Mouse (Mus musculus) G1E (cell line): Measurements from ENCODE around the gene Vps37d. TPM values are rescaled to one million over a fixed set of nuclear protein-coding genes. Genes with fewer than 3 reads are reported as not detected.

Experiments
- ATAC-seq: 2 replicates; pipeline ENCODE4 v1.8.0; 2016; ENCODE audit warnings: mild to moderate bottlenecking; ENCODE audit not compliant: insufficient number of reproducible peaks, poor library complexity, low FRiP score, severe bottlenecking; ENCODE audit errors: extremely low read depth
- DNase-seq: peaks from one replicate; pipeline ENCODE4 v3.0.0; 2012; ENCODE audit warnings: low spot score
- H3K27me3 ChIP-seq: 2 replicates; pipeline ENCODE4 v1.6.1; 2012; ENCODE audit warnings: mild to moderate bottlenecking, low read length, inconsistent platforms; ENCODE audit not compliant: insufficient read depth
- H3K36me3 ChIP-seq: replicated peaks from 2 replicates; pipeline ENCODE3; 2012; ENCODE audit warnings: mild to moderate bottlenecking, inconsistent platforms
- H3K4me1 ChIP-seq: 2 replicates; pipeline ENCODE4 v1.6.1; 2012; ENCODE audit warnings: low read depth, low read length, inconsistent platforms, mixed read lengths; ENCODE audit not compliant: insufficient read depth
- H3K4me3 ChIP-seq: 2 replicates; pipeline ENCODE4 v1.5.1; 2012; ENCODE audit warnings: low read depth, mild to moderate bottlenecking, inconsistent platforms, low read length, moderate library complexity, mixed read lengths
- H3K9me3 ChIP-seq: replicated peaks from 2 replicates; pipeline ENCODE4 v1.6.1; 2012; ENCODE audit warnings: inconsistent platforms
- CTCF ChIP-seq: IDR thresholded peaks from 2 replicates; pipeline ENCODE4 v1.5.1; 2012; ENCODE audit warnings: low read depth, low read length, inconsistent platforms, mixed read lengths
- GATA1 ChIP-seq: IDR thresholded peaks from 2 replicates; pipeline ENCODE4 v1.6.1; 2012; ENCODE audit warnings: borderline replicate concordance, low read length, inconsistent platforms, mixed read lengths
- GATA2 ChIP-seq: IDR thresholded peaks from 2 replicates; pipeline ENCODE4 v1.6.1; 2012; ENCODE audit warnings: low read depth, low read length, inconsistent platforms, borderline replicate concordance
- POLR2AphosphoS5 ChIP-seq: IDR thresholded peaks from 2 replicates; pipeline ENCODE4 v1.6.1; 2012; ENCODE audit warnings: low read depth, low read length, inconsistent platforms; ENCODE audit not compliant: insufficient replicate concordance
- TAL1 ChIP-seq: conservative IDR thresholded peaks from 2 replicates; pipeline ENCODE4 v1.6.1; 2012; ENCODE audit warnings: low read depth, low read length, inconsistent platforms, mixed read lengths
- polyA plus RNA-seq: library from polyadenylated mRNA; stranded (reverse); fragments of >175 nt; gene quantifications from 2 replicates; pipeline ENCODE4 v1.2.3, GENCODE M21; 2012
- total RNA-seq, 2 experiments: library from RNA; stranded (forward) in 1 of 2; stranded (reverse) in 1 of 2; fragments of 200-1000 nt in 1 of 2; fragments of >200 nt in 1 of 2; fragmentation: Nextera tagmentation in 1 of 2; gene quantifications; 2 replicates each; pipeline ENCODE4 v1.2.3; 2014 to 2017

The Vps37d gene
- total and polyA plus RNA-seq, 3 experiments: 0.41 TPM; not detected in 2

- peaks cover 7% of the 10 kb centered on the region; the same call in 1 of the 2 replicates for H3K27me3 ChIP-seq
- no peak for TF ChIP-seq CTCF
- TF ChIP-seq GATA2: no peak
- no peak for TF ChIP-seq GATA1
- no peak for TF ChIP-seq TAL1
- TF ChIP-seq POLR2AphosphoS5: no peak
- ATAC-seq (no peak), DNase-seq (no peak)
- H3K4me3 ChIP-seq: no peak overlapping the region
- H3K9me3 ChIP-seq: no peaks in the 10 kb centered on the region
- H3K4me1 ChIP-seq: peaks cover 59% of the 10 kb centered on the region
- H3K36me3 ChIP-seq: peaks cover 8% of the 10 kb centered on the region
These were observed 53.3 kb downstream of the Vps37d start for GRCm38 (mm10) chr5:135024665-135025224.

- ATAC-seq: peak; percentile 82
- Histone ChIP-seq H3K27me3 (peaks cover 7% of the 10 kb centered on the region; the same call in 1 of the 2 replicates), H3K9me3 (no peaks in the 10 kb centered on the region), H3K4me1 (peaks cover 47% of the 10 kb centered on the region), H3K36me3 (peaks cover 8% of the 10 kb centered on the region), H3K4me3 (peak within 1 kb of the TSS; percentile 79)
- DNase-seq: peak; percentile 92
- TF ChIP-seq TAL1 (no peak), GATA2 (no peak), POLR2AphosphoS5 (no peak), CTCF (no peak), GATA1 (no peak)
These were observed 54.5 kb downstream of the Vps37d start, which contains the start of gene Stx1a for GRCm38 (mm10) chr5:135023344-135024173. Gene Stx1a (plus strand): TSS chr5:135023482.

Other genes with a start within 250 kb of the Vps37d start
- not detected in 2 replicates for gene Tmem270, start 171.5 kb downstream of the Vps37d start, total RNA-seq (2014; fragmentation: Nextera tagmentation)
- not detected in 2 replicates for gene Tmem270, start 171.5 kb downstream of the Vps37d start, total RNA-seq (2017)
- gene Tmem270, start 171.5 kb downstream of the Vps37d start, polyA plus RNA-seq: not detected in 2 replicates
- 41.2 TPM in 1 of 2 replicates, not detected in the other for gene Cldn13, start 162.7 kb downstream of the Vps37d start, total RNA-seq (2014; fragmentation: Nextera tagmentation)
- 1.9 and 2.3 TPM in 2 replicates for gene Cldn13, start 162.7 kb downstream of the Vps37d start, total RNA-seq (2017)
- gene Cldn13, start 162.7 kb downstream of the Vps37d start, polyA plus RNA-seq: not detected in 2 replicates
- 10.3 and 11.7 TPM in 2 replicates for gene Mettl27, start 145.9 kb downstream of the Vps37d start, total RNA-seq (2014; fragmentation: Nextera tagmentation)
- gene Mettl27, start 145.9 kb downstream of the Vps37d start, total RNA-seq (2017): 4.8 and 6.6 TPM in 2 replicates
- gene Mettl27, start 145.9 kb downstream of the Vps37d start, polyA plus RNA-seq: 4.6 and 5.6 TPM in 2 replicates
- not detected in 2 replicates for gene Cldn4, start 131.3 kb downstream of the Vps37d start, total RNA-seq (2014; fragmentation: Nextera tagmentation)
- gene Cldn4, start 131.3 kb downstream of the Vps37d start, total RNA-seq (2017): 0.06 and 0.22 TPM in 2 replicates
- gene Cldn4, start 131.3 kb downstream of the Vps37d start, polyA plus RNA-seq: not detected in 2 replicates
- not detected in 2 replicates for gene Cldn3, start 92.1 kb downstream of the Vps37d start, total RNA-seq (2014; fragmentation: Nextera tagmentation)
- gene Cldn3, start 92.1 kb downstream of the Vps37d start, total RNA-seq (2017): not detected in 2 replicates
- gene Cldn3, start 92.1 kb downstream of the Vps37d start, polyA plus RNA-seq: 0.87 and 0.98 TPM in 2 replicates
- gene Abhd11, start 69.1 kb downstream of the Vps37d start, total RNA-seq (2014; fragmentation: Nextera tagmentation): 21.7 and 36.1 TPM in 2 replicates
- gene Abhd11, start 69.1 kb downstream of the Vps37d start, total RNA-seq (2017): 37.2 and 45.1 TPM in 2 replicates
- 61.2 and 65.9 TPM in 2 replicates for gene Abhd11, start 69.1 kb downstream of the Vps37d start, polyA plus RNA-seq
- 3.1 and 4.1 TPM in 2 replicates for gene Stx1a, start 54.8 kb downstream of the Vps37d start, total RNA-seq (2014; fragmentation: Nextera tagmentation)
- gene Stx1a, start 54.8 kb downstream of the Vps37d start, total RNA-seq (2017): 2.9 and 3.3 TPM in 2 replicates
- 5.6 and 5.9 TPM in 2 replicates for gene Stx1a, start 54.8 kb downstream of the Vps37d start, polyA plus RNA-seq
- gene Dnajc30, start 14.1 kb downstream of the Vps37d start, total RNA-seq (2014; fragmentation: Nextera tagmentation): 17.3 and 25.7 TPM in 2 replicates
- gene Dnajc30, start 14.1 kb downstream of the Vps37d start, total RNA-seq (2017): 8.0 and 8.7 TPM in 2 replicates
- gene Dnajc30, start 14.1 kb downstream of the Vps37d start, polyA plus RNA-seq: 51.3 and 67.6 TPM in 2 replicates
- gene Bud23, start 13.3 kb downstream of the Vps37d start, total RNA-seq (2014; fragmentation: Nextera tagmentation): 67.0 and 73.0 TPM in 2 replicates
- gene Bud23, start 13.3 kb downstream of the Vps37d start, total RNA-seq (2017): 79.3 and 110 TPM in 2 replicates
- gene Bud23, start 13.3 kb downstream of the Vps37d start, polyA plus RNA-seq: 176 and 203 TPM in 2 replicates
- gene Mlxipl, start 11.6 kb upstream of the Vps37d start, total RNA-seq (2014; fragmentation: Nextera tagmentation): not detected in 2 replicates
- 0.06 and 0.22 TPM in 2 replicates for gene Mlxipl, start 11.6 kb upstream of the Vps37d start, total RNA-seq (2017)
- not detected in 2 replicates for gene Mlxipl, start 11.6 kb upstream of the Vps37d start, polyA plus RNA-seq
- gene Tbl2, start 71.4 kb upstream of the Vps37d start, total RNA-seq (2014; fragmentation: Nextera tagmentation): 27.9 and 37.2 TPM in 2 replicates
- 21.5 and 25.1 TPM in 2 replicates for gene Tbl2, start 71.4 kb upstream of the Vps37d start, total RNA-seq (2017)
- gene Tbl2, start 71.4 kb upstream of the Vps37d start, polyA plus RNA-seq: 18.2 and 22.5 TPM in 2 replicates
- gene Bcl7b, start 90.0 kb upstream of the Vps37d start, total RNA-seq (2014; fragmentation: Nextera tagmentation): 33.6 and 54.5 TPM in 2 replicates
- 23.5 and 27.9 TPM in 2 replicates for gene Bcl7b, start 90.0 kb upstream of the Vps37d start, total RNA-seq (2017)
- 51.1 and 52.4 TPM in 2 replicates for gene Bcl7b, start 90.0 kb upstream of the Vps37d start, polyA plus RNA-seq
- 223 and 232 TPM in 2 replicates for gene Baz1b, start 109.0 kb upstream of the Vps37d start, total RNA-seq (2014; fragmentation: Nextera tagmentation)
- gene Baz1b, start 109.0 kb upstream of the Vps37d start, total RNA-seq (2017): 159 and 187 TPM in 2 replicates
- gene Baz1b, start 109.0 kb upstream of the Vps37d start, polyA plus RNA-seq: 65.7 and 67.9 TPM in 2 replicates
- gene Fzd9, start 173.0 kb upstream of the Vps37d start, total RNA-seq (2014; fragmentation: Nextera tagmentation): not detected in 2 replicates
- gene Fzd9, start 173.0 kb upstream of the Vps37d start, total RNA-seq (2017): 0.17 TPM in 1 of 2 replicates, not detected in the other
- 0.66 and 0.94 TPM in 2 replicates for gene Fzd9, start 173.0 kb upstream of the Vps37d start, polyA plus RNA-seq